Mouse (Mus musculus) forebrain, embryonic 15.5 days (tissue): ENCODE data around the gene Tmem259. TPM values are rescaled to one million over a fixed set of nuclear protein-coding genes. Genes with fewer than 3 reads are reported as not detected.

Experiments
- ATAC-seq: fragments of 200-750 bp; cut with Nextera tagmentation; replicated peaks from 2 replicates; pipeline ENCODE4 v1.8.0; 2017; ENCODE audit warnings: mild to moderate bottlenecking, moderate TSS enrichment, moderate library complexity
- H3K27ac ChIP-seq: fragments of 300-500 bp; sonication (generic); replicated peaks from 2 replicates; pipeline ENCODE4 v1.5.1; 2015; ENCODE audit warnings: mild to moderate bottlenecking, inconsistent platforms
- H3K27me3 ChIP-seq: fragments of 300-500 bp; sonication (generic); 2 replicates; pipeline ENCODE4 v1.6.1; 2015; ENCODE audit warnings: inconsistent platforms
- H3K36me3 ChIP-seq: fragments of 300-500 bp; sonication (generic); 2 replicates; pipeline ENCODE4 v1.6.1; 2015; ENCODE audit warnings: mild to moderate bottlenecking, inconsistent platforms
- H3K4me1 ChIP-seq: fragments of 300-500 bp; sonication (generic); 2 replicates; pipeline ENCODE4 v1.6.1; 2015; ENCODE audit warnings: inconsistent platforms
- H3K4me2 ChIP-seq: fragments of 300-500 bp; sonication (generic); replicated peaks from 2 replicates; pipeline ENCODE4 v1.6.1; 2015; ENCODE audit warnings: mild to moderate bottlenecking, inconsistent platforms
- H3K4me3 ChIP-seq: fragments of 300-500 bp; sonication (generic); 2 replicates; pipeline ENCODE4 v1.5.1; 2015; ENCODE audit warnings: mild to moderate bottlenecking, inconsistent platforms
- H3K9ac ChIP-seq: fragments of 300-500 bp; sonication (generic); replicated peaks from 2 replicates; pipeline ENCODE4 v1.6.1; 2015; ENCODE audit warnings: mild to moderate bottlenecking, inconsistent platforms
- H3K9me3 ChIP-seq: fragments of 300-500 bp; sonication (generic); 2 replicates; pipeline ENCODE4 v1.6.1; 2016; ENCODE audit warnings: inconsistent platforms
- WGBS: fragments of 180-500 bp; shearing (Covaris S2); methylation state at CpG from one replicate; pipeline ENCODE4 v1.1.7; 2015; ENCODE audit warnings: mixed read lengths; 5-methylcytosine and 5-hydroxymethylcytosine counted together
- polyA plus RNA-seq: library from polyadenylated mRNA; unstranded; fragments of >200 nt; fragmentation: Nextera tagmentation; extraction: Ambion mirVana; gene quantifications from 2 replicates; pipeline ENCODE4 v1.2.1, GENCODE M21; 2015

The Tmem259 gene
- polyA plus RNA-seq, 1 experiment from 2014 or later, result 21.7 TPM

DNA sequence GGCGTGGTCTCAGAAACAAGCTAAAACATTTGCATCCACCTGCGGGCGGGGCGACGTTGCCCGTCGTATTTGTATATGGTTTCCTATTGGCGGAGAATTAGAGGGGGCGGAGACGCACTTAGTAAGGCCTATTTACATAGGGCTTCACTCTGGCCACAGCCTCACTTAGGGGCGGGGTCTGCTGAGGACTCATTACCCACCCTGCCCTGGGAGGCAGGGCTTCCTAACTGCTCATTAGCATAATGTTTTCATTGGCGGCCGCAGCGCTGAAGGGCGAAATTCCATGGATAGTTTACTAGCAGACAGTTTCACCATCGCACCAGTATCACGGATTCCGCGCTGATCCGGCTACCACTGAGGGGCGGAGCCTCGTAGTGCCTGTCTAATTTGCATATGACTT lies 741 bp upstream of the Tmem259 start:
- H3K4me2 ChIP-seq, result peak overlapping the region; percentile 92
- H3K27me3 ChIP-seq, result peaks cover 33% of the 10 kb centered on the region
- peak overlapping the region; percentile 97 for H3K27ac ChIP-seq
- H3K9me3 ChIP-seq, result no peaks in the 10 kb centered on the region
- H3K4me1 ChIP-seq, result peaks cover 58% of the 10 kb centered on the region
- ATAC-seq, result peak; percentile 94
- H3K36me3 ChIP-seq, result no peaks in the 10 kb centered on the region
- 0% methylated on average over 22 of the region's 22 CpGs for WGBS
- H3K9ac ChIP-seq, result peak overlapping the region; percentile 91
- peak overlapping the region; percentile 80 for H3K4me3 ChIP-seq

DNA sequence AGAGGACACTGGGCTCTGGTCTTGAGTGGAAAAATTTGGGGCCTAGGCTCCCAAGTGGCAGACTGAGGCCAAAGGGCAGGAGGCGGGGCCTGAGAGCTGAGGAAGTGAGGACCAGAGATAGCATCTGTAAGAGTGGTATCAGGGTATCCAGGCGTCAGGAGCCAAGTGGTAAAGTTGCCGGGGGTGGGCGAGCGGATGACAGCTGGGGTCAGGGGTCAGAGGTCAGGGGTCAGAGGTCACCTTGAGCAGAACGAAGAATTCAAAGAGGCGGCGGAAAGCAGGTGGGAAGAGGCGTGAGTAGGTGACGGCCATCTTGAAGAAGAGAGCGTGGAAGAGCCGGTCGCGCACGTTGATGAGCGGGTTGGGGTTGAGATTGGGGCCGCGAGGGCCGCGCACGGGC lies 460 bp downstream of the Tmem259 start:
- H3K4me1 ChIP-seq, result peaks cover 56% of the 10 kb centered on the region
- H3K4me3 ChIP-seq, result peak overlapping the region; percentile 80
- peak overlapping the region; percentile 97 for H3K27ac ChIP-seq
- WGBS, result 1% methylated on average over 16 of the region's 21 CpGs
- no peaks in the 10 kb centered on the region for H3K9me3 ChIP-seq
- peak overlapping the region; percentile 92 for H3K4me2 ChIP-seq
- peaks cover 6% of the 10 kb centered on the region for H3K36me3 ChIP-seq
- ATAC-seq, result peak; percentile 2; the same call in 1 of the 2 replicates
- H3K9ac ChIP-seq, result peak overlapping the region; percentile 91
- peaks cover 21% of the 10 kb centered on the region for H3K27me3 ChIP-seq

DNA sequence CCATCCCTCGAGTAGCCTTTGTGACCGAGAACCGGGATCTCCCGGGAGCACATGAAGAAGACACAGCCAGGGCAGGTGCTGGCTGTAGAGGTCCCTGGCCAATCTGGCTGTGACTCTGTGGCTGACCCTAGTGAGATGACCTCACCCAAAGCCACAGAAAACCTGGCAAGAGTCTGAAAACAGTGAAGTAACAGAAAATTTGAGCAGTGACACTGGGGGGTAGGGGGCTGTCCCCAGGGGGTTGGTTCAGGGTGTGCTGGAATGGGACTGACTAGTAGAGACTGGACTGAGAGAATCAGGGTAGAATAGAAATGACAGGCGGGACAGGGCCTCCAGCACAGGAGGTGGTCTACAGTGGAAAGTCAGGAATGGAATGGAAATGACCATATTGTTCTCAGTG lies 925 bp downstream of the Tmem259 start:
- Histone ChIP-seq H3K27me3 (peaks cover 17% of the 10 kb centered on the region), H3K27ac (peak overlapping the region; percentile 97), H3K4me3 (peak overlapping the region; percentile 80), H3K4me1 (peaks cover 51% of the 10 kb centered on the region), H3K9me3 (no peaks in the 10 kb centered on the region), H3K36me3 (peaks cover 11% of the 10 kb centered on the region), H3K9ac (peak overlapping the region; percentile 91), H3K4me2 (peak overlapping the region; percentile 92)
- ATAC-seq, result no peak
- 83% methylated on average over 5 of the region's 5 CpGs for WGBS

DNA sequence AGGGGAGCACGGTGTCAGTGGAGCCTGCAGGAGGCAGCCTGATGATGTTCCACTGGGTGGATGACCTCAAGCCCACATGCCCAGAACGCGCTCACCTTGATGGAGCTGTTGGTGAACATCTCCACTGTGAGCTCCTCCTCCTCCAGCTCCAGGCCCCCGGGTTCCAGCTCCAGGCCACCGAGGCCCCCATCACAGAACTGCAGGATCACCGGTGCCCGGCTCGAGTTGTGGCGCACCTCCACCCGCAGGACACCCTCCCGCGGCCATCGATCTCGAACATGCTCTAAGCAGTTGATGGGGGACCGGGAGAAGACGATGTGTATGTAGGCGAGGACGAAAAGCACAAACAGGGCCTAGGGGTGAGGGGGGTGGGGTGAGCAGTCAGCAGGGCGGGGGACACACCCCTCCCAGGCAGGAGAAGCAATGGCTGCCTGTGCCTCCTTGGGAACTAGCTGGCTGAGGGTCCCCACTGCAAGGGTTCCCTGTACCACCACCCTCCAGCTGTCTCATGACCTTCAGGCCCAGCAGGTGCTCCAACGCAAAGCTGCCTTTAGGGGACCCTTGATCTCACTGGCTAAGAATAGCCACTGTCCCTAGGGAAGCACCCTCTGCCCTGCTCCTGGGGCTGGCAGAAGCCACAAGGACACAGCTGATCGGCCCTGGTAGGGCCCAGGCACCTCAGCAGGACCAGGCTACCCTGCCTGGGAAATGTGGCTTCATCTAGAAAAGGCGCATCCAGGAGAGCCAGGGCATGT lies 4.6 kb downstream of the Tmem259 start:
- 93% methylated on average over 22 of the region's 22 CpGs for WGBS
- Histone ChIP-seq H3K4me3 (no peak overlapping the region), H3K36me3 (peaks cover 42% of the 10 kb centered on the region), H3K4me1 (peaks cover 29% of the 10 kb centered on the region), H3K4me2 (no peak overlapping the region), H3K9me3 (no peaks in the 10 kb centered on the region), H3K27me3 (no peaks in the 10 kb centered on the region), H3K9ac (no peak overlapping the region), H3K27ac (no peak overlapping the region)
- no peak for ATAC-seq

DNA sequence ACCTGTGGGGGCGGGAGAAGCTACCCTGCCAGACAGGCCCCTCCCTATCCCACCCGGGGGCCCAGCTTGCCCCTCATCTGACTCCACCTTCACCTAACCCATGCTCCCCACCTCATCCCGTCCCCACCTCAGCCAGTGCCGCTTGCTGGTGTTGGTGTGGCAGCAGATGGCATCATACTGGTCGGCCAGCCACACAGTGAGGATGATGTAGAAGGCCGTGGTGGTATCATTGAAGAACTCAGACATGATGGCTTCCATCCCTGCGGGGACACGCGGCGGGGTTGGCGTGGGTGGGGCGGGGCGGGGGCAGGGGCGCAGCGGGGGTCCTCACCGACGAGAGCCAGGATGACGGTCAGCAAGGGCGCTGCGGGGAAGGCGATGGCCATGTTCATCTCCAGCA lies 6.1 kb downstream of the Tmem259 start:
- WGBS, result 95% methylated on average over 21 of the region's 21 CpGs
- no peak overlapping the region for H3K4me3 ChIP-seq

DNA sequence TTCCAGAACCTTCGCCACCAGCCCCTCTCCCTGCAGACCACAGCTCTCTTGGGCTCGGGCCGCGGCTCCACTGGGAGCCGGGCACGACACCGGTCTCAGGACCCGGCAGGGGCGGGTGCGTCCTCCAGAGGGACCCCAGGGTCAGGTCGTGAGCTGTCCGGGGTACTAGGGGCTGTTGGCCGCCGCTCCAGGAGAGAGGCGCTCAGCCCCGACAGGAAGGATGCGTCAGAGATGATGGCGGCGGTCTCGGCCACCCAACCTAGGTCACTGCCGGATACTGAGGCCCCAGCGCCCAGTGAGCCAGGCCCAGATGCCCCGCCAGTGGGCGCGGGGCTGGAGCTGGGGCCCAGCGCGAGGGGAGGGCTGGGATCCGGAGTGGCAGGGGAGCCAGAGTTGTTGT lies 6.8 kb downstream of the Tmem259 start:
- H3K9me3 ChIP-seq, result no peaks in the 10 kb centered on the region
- ATAC-seq, result no peak
- peaks cover 42% of the 10 kb centered on the region for H3K36me3 ChIP-seq
- no peak overlapping the region for H3K4me2 ChIP-seq
- H3K4me1 ChIP-seq, result peaks cover 14% of the 10 kb centered on the region
- 81% methylated on average over 27 of the region's 28 CpGs for whole genome bisulfite sequencing
- H3K27ac ChIP-seq, result no peak overlapping the region
- H3K9ac ChIP-seq, result no peak overlapping the region
- no peak overlapping the region for H3K4me3 ChIP-seq
- H3K27me3 ChIP-seq, result 0 out of 2 replicates have a peak, but pooled peaks cover 3% of the 10 kb centered on the region

More for the DNA sequence above, 6.1 kb downstream of the Tmem259 start:
- Histone ChIP-seq H3K4me1 (peaks cover 22% of the 10 kb centered on the region), H3K4me2 (no peak overlapping the region), H3K9ac (no peak overlapping the region), H3K36me3 (peaks cover 42% of the 10 kb centered on the region), H3K27me3 (no peaks in the 10 kb centered on the region), H3K9me3 (no peaks in the 10 kb centered on the region), H3K27ac (no peak overlapping the region)
- ATAC-seq, result no peak

DNA sequence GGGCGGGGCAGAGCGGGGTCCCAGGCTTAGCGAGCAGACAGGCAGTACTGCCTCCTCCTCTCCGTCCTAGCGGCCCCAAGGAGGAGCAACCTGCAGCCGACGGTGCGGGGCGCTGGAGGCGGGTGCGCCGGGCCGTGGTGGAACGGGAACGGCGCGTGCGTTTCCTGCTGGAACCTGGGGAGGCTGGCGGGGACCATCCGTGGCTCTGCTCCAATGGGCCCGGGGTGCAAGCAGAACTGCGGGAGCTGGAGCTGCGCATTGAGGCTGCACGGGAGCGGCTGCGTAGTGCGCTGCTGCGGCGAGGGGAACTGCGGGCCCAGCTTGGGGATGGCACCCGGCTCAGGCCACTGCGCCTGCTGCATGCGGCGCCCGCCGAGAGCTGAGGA lies 7.4 kb downstream of the Tmem259 start:
- Histone ChIP-seq H3K4me2 (no peak overlapping the region), H3K9me3 (no peaks in the 10 kb centered on the region), H3K9ac (no peak overlapping the region), H3K27ac (no peak overlapping the region), H3K4me1 (peaks cover 10% of the 10 kb centered on the region), H3K27me3 (peaks cover 9% of the 10 kb centered on the region; the same call in 1 of the 2 replicates), H3K4me3 (no peak overlapping the region), H3K36me3 (peaks cover 42% of the 10 kb centered on the region)
- no peak for ATAC-seq
- 71% methylated on average over 36 of the region's 36 CpGs for WGBS

DNA sequence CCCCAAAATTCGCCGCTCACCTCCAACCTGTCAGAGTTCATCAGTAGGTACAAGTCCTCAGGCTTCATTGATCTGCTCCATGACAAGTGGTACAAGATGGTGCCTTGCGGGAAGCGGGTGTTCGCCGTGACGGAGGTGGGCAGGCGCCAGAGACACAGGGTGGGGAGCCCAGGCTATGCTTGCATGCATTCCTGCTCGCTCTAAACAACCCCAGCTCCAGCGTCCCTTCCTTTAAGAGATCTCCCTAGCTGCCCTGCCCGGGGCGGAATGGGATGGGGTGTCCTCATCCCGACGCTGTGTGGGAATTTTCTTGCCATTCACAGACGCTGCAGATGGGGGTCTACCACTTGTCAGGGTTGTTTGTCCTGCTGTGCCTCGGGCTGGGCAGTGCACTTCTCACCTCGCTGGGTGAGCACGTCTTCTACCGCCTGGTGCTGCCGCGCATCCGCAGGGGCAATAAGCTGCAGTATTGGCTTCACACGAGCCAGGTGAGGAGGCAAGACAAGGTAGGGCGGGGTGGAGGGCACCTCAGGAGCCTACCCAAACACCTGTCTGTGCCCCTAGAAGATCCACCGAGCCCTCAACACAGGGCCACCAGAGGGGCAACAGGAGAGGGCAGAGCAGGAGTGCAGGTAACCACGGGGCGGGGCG lies 7.9 kb downstream of the Tmem259 start:
- 86% methylated on average over 28 of the region's 28 CpGs for WGBS

DNA sequence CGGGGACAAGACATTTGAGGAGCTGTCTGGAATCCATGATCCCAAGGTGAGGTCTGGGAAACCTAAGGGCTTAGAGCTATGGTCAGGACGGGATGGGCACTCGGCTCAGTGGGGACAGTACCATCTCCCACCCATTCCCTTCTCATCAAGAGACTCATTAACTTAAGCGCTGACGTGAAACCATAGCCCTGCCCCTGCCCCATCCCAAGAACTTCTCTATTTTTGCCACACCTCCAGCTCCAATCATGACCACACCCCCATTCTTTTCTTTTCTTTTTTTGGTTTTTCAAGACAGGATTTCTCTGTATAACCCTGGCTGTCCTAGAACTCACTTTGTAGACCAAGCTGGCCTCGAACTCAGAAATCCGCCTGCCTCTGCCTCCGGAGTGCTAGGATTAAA lies 9.5 kb downstream of the Tmem259 start:
- H3K36me3 ChIP-seq, result peaks cover 42% of the 10 kb centered on the region
- WGBS, result 90% methylated on average over 8 of the region's 8 CpGs
- no peak for ATAC-seq

More for the DNA sequence above, 7.9 kb downstream of the Tmem259 start:
- Histone ChIP-seq H3K4me3 (no peak overlapping the region), H3K27ac (no peak overlapping the region), H3K27me3 (peaks cover 13% of the 10 kb centered on the region; the same call in 1 of the 2 replicates), H3K4me1 (peaks cover 6% of the 10 kb centered on the region; the same call in 1 of the 2 replicates), H3K9ac (no peak overlapping the region), H3K4me2 (no peak overlapping the region), H3K9me3 (no peaks in the 10 kb centered on the region), H3K36me3 (peaks cover 42% of the 10 kb centered on the region)
- ATAC-seq, result no peak

DNA sequence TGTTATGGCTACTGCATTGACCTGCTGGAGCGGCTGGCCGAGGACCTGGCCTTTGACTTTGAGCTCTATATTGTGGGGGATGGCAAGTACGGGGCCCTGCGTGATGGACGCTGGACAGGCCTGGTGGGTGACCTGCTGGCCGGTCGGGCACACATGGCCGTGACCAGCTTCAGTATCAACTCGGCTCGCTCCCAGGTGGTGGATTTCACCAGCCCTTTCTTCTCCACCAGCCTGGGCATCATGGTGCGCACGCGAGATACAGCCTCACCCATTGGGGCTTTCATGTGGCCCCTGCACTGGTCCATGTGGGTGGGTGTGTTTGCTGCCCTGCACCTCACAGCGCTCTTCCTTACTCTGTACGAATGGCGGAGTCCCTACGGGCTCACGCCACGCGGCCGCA lies 10.0 kb downstream of the Tmem259 start:
- Histone ChIP-seq H3K4me1 (peaks cover 12% of the 10 kb centered on the region), H3K9me3 (no peaks in the 10 kb centered on the region), H3K4me3 (no peak overlapping the region), H3K9ac (no peak overlapping the region), H3K36me3 (peaks cover 40% of the 10 kb centered on the region), H3K27ac (no peak overlapping the region), H3K27me3 (peaks cover 32% of the 10 kb centered on the region), H3K4me2 (no peak overlapping the region)
- WGBS, result 91% methylated on average over 21 of the region's 21 CpGs
- ATAC-seq, result no peak

More for the DNA sequence above, 9.5 kb downstream of the Tmem259 start:
- Histone ChIP-seq H3K4me1 (peaks cover 8% of the 10 kb centered on the region), H3K27ac (no peak overlapping the region), H3K4me2 (no peak overlapping the region), H3K9me3 (no peaks in the 10 kb centered on the region), H3K9ac (no peak overlapping the region), H3K4me3 (no peak overlapping the region), H3K27me3 (peaks cover 27% of the 10 kb centered on the region)

DNA sequence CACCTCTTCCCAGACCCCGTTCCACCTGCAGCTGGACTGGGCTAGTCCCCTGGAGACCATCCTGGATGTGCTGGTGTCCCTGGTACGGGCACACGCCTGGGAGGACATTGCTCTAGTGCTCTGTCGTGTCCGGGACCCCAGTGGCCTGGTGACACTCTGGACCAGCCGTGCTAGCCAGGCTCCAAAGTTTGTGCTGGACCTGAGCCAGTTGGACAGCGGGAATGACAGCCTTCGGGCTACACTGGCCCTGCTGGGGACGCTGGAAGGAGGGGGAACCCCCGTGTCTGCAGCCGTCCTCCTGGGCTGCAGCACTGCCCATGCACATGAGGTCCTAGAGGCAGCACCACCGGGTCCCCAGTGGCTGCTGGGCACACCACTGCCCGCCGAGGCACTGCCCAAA lies 11.3 kb downstream of the Tmem259 start:
- Histone ChIP-seq H3K4me1 (peaks cover 16% of the 10 kb centered on the region), H3K4me2 (no peak overlapping the region), H3K36me3 (peaks cover 31% of the 10 kb centered on the region), H3K9ac (no peak overlapping the region), H3K27ac (no peak overlapping the region), H3K4me3 (no peak overlapping the region), H3K9me3 (no peaks in the 10 kb centered on the region), H3K27me3 (peaks cover 32% of the 10 kb centered on the region)
- 62% methylated on average over 14 of the region's 14 CpGs for WGBS
- ATAC-seq, result no peak

DNA sequence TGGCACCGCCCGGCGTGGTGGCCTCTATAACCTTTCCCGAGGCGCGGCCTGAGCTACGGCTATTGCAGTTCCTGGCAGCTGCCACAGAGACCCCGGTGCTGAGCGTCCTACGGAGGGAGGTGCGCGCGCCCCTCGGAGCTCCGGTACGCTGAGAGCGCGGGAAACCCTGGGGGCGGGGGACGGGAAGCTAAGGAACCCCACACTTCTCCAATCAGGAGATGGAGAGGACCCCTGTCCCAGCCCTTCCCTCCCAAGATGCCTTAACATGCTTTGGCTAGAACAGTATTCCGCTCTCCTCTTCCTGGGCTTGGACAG lies 13.0 kb downstream of the Tmem259 start:
- no peak for ATAC-seq
- Histone ChIP-seq H3K27ac (no peak overlapping the region), H3K4me3 (peak overlapping the region; percentile 33), H3K4me2 (peak overlapping the region; percentile 48), H3K27me3 (peaks cover 32% of the 10 kb centered on the region), H3K9me3 (no peaks in the 10 kb centered on the region), H3K9ac (peak overlapping the region; percentile 34), H3K36me3 (peaks cover 31% of the 10 kb centered on the region), H3K4me1 (peaks cover 16% of the 10 kb centered on the region)
- WGBS, result 4% methylated on average over 21 of the region's 21 CpGs
